Mouse (Mus musculus) lung, adult 2 months (tissue): ENCODE results near the gene Ift57. TPM values are rescaled to one million over a fixed set of nuclear protein-coding genes. Genes with fewer than 3 reads are reported as not detected.
A peak's percentile ranks its signal among the peaks of the same experiment; 100 is the strongest.

Source experiments
- DNase-seq: peaks from one replicate; pipeline ENCODE4 v3.0.0; 2022
- H3K4me1 ChIP-seq: fragments of 200-500 bp; 2 replicates; pipeline ENCODE4 v1.6.1; 2011; ENCODE audit warnings: low read length; ENCODE audit not compliant: control insufficient read depth, insufficient read depth
- H3K4me3 ChIP-seq: fragments of 200-500 bp; replicated peaks from 2 replicates; pipeline ENCODE3; 2011; ENCODE audit warnings: low read depth, mild to moderate bottlenecking, control low read depth, low read length; ENCODE audit errors: extremely low read depth
- CTCF ChIP-seq: fragments of 200-500 bp; IDR thresholded peaks from 2 replicates; pipeline ENCODE4 v1.5.1; 2011; ENCODE audit warnings: mild to moderate bottlenecking, low read length, control low read depth; ENCODE audit not compliant: insufficient read depth
- POLR2A ChIP-seq: fragments of 200-500 bp; IDR thresholded peaks from 2 replicates; pipeline ENCODE4 v1.6.1; 2011; ENCODE audit warnings: low read depth, mild to moderate bottlenecking, control low read depth, low read length, borderline replicate concordance; ENCODE audit errors: extremely low read depth
- WGBS: fragments of 180-500 bp; shearing (Covaris S2); methylation state at CpG from one replicate; pipeline ENCODE4 v1.1.7; 2018; 5-methylcytosine and 5-hydroxymethylcytosine counted together
- polyA plus RNA-seq: library from polyadenylated mRNA; depleted of rRNA; stranded (reverse); fragments of >200 nt; gene quantifications from 2 replicates; pipeline ENCODE4 v1.2.3, GENCODE M21; 2012; rRNA removed

The Ift57 gene
- polyA plus RNA-seq, result 4.5 and 5.8 TPM in 2 replicates

GRCm38 (mm10) chr16:49698620-49699525 lies at the start of gene Ift57:
Gene Ift57 (plus strand): TSS chr16:49699233.
- H3K4me3 ChIP-seq, result peak within 1 kb of the TSS; percentile 66
- DNase-seq, result peak; percentile 95
- 0 out of 2 replicates have a peak, but pooled peaks have one; percentile 21 for TF ChIP-seq POLR2A
- no peak for TF ChIP-seq CTCF
- WGBS, result 2% methylated on average over 52 of the region's 53 CpGs
- no peaks in the 10 kb centered on the region for H3K4me1 ChIP-seq

GRCm38 (mm10) chr16:49657182-49657581 lies 41.9 kb upstream of the Ift57 start:
- no peak for TF ChIP-seq CTCF
- TF ChIP-seq POLR2A, result no peak
- Histone ChIP-seq H3K4me3 (no peak overlapping the region), H3K4me1 (no peaks in the 10 kb centered on the region)
- DNase-seq, result no peak
- WGBS, result 92% methylated on average over 4 of the region's 4 CpGs

- no peaks in the 10 kb centered on the region for H3K4me1 ChIP-seq
- no peak for TF ChIP-seq POLR2A
- TF ChIP-seq CTCF, result no peak
- WGBS, result 78% methylated on average over 5 of the region's 5 CpGs
- no peak overlapping the region for H3K4me3 ChIP-seq
- DNase-seq, result no peak
These were observed 41.0 kb upstream of the Ift57 start for GRCm38 (mm10) chr16:49658029-49658428.

- 37% methylated on average over 2 of the region's 2 CpGs for WGBS
- Histone ChIP-seq H3K4me1 (no peaks in the 10 kb centered on the region), H3K4me3 (no peak overlapping the region)
- DNase-seq, result no peak
- TF ChIP-seq CTCF (no peak), POLR2A (no peak)
These were observed 39.9 kb upstream of the Ift57 start for GRCm38 (mm10) chr16:49659131-49659530.

- TF ChIP-seq POLR2A, result no peak
- TF ChIP-seq CTCF, result no peak
- 94% methylated on average over 3 of the region's 3 CpGs for WGBS
- Histone ChIP-seq H3K4me3 (no peak overlapping the region), H3K4me1 (no peaks in the 10 kb centered on the region)
- DNase-seq, result no peak
These were observed 38.9 kb upstream of the Ift57 start for GRCm38 (mm10) chr16:49660111-49660510.

GRCm38 (mm10) chr16:49662201-49662600 lies 36.8 kb upstream of the Ift57 start:
- Histone ChIP-seq H3K4me3 (no peak overlapping the region), H3K4me1 (no peaks in the 10 kb centered on the region)
- no peak for TF ChIP-seq CTCF
- no peak for TF ChIP-seq POLR2A
- 91% methylated on average over 6 of the region's 6 CpGs for WGBS
- no peak for DNase-seq

GRCm38 (mm10) chr16:49664677-49665076 lies 34.4 kb upstream of the Ift57 start:
- TF ChIP-seq POLR2A, result no peak
- TF ChIP-seq CTCF, result no peak
- DNase-seq, result no peak
- Histone ChIP-seq H3K4me1 (no peaks in the 10 kb centered on the region), H3K4me3 (no peak overlapping the region)
- WGBS, result 75% methylated on average over 7 of the region's 7 CpGs

- 84% methylated on average over 6 of the region's 6 CpGs for WGBS
- H3K4me3 ChIP-seq, result no peak overlapping the region
- DNase-seq, result no peak
- no peak for TF ChIP-seq POLR2A
- TF ChIP-seq CTCF, result no peak
- no peaks in the 10 kb centered on the region for H3K4me1 ChIP-seq
These were observed 19.4 kb upstream of the Ift57 start for GRCm38 (mm10) chr16:49679666-49680065.

GRCm38 (mm10) chr16:49684961-49685360 lies 14.1 kb upstream of the Ift57 start:
- DNase-seq, result no peak
- Histone ChIP-seq H3K4me3 (no peak overlapping the region), H3K4me1 (no peaks in the 10 kb centered on the region)
- 83% methylated on average over 4 of the region's 4 CpGs for WGBS
- TF ChIP-seq POLR2A (no peak), CTCF (no peak)

GRCm38 (mm10) chr16:49699821-49700220 lies 788 bp downstream of the Ift57 start:
- no peak for DNase-seq
- Histone ChIP-seq H3K4me3 (peak overlapping the region; percentile 66), H3K4me1 (no peaks in the 10 kb centered on the region)
- TF ChIP-seq POLR2A (no peak), CTCF (no peak)
- WGBS, result 22% methylated on average over 5 of the region's 5 CpGs
